Mouse (Mus musculus) heart, postnatal 0 days (tissue): ENCODE measurements around the gene Stpg3. TPM values are rescaled to one million over a fixed set of nuclear protein-coding genes. Genes with fewer than 3 reads are reported as not detected.
"Not testable (repeated sequence)": the region's sequence is repeated elsewhere in the genome, so short reads cannot be mapped to it uniquely, and the experiment has no call there.

Experiments used
- ATAC-seq: fragments of 200-750 bp; cut with Nextera tagmentation; 2 replicates; pipeline ENCODE4 v1.8.0; 2017; ENCODE audit warnings: low read depth, moderate number of reproducible peaks, moderate library complexity; ENCODE audit not compliant: insufficient read depth
- DNase-seq: peaks from one replicate; pipeline ENCODE4 v3.0.0-alpha.2; 2016; ENCODE audit warnings: low spot score
- H3K27ac ChIP-seq: fragments of 300-500 bp; sonication (generic); 2 replicates; pipeline ENCODE4 v1.5.1; 2014; ENCODE audit warnings: low read depth, mild to moderate bottlenecking
- H3K27me3 ChIP-seq: fragments of 300-500 bp; sonication (generic); 2 replicates; pipeline ENCODE4 v1.6.1; 2014; ENCODE audit warnings: low read length, mixed read lengths; ENCODE audit not compliant: control insufficient read depth, insufficient read depth
- H3K36me3 ChIP-seq: fragments of 300-500 bp; sonication (generic); replicated peaks from 2 replicates; pipeline ENCODE4 v1.6.1; 2014; ENCODE audit warnings: low read length, mixed read lengths; ENCODE audit not compliant: control insufficient read depth, insufficient read depth
- H3K4me1 ChIP-seq: fragments of 300-500 bp; sonication (generic); 2 replicates; pipeline ENCODE4 v1.6.1; 2014; ENCODE audit warnings: antibody characterized with exemption; ENCODE audit not compliant: control insufficient read depth, insufficient read depth
- H3K4me2 ChIP-seq: fragments of 300-500 bp; sonication (generic); 2 replicates; pipeline ENCODE4 v1.6.1; 2014; ENCODE audit warnings: low read depth, mild to moderate bottlenecking, low read length, moderate library complexity
- H3K4me3 ChIP-seq: fragments of 300-500 bp; sonication (generic); 2 replicates; pipeline ENCODE4 v1.5.1; 2014; ENCODE audit warnings: low read depth, low read length
- H3K9ac ChIP-seq: fragments of 300-500 bp; sonication (generic); replicated peaks from 2 replicates; pipeline ENCODE4 v1.6.1; 2014; ENCODE audit warnings: low read depth, low read length, mixed read lengths
- H3K9me3 ChIP-seq: fragments of 300-500 bp; sonication (generic); replicated peaks from 2 replicates; pipeline ENCODE4 v1.6.1; 2016; ENCODE audit warnings: low read length; ENCODE audit not compliant: control insufficient read depth
- CTCF ChIP-seq: IDR thresholded peaks from 2 replicates; pipeline ENCODE4 v1.5.1; 2016; ENCODE audit warnings: antibody characterized with exemption, control low read depth, low read depth
- EP300 ChIP-seq: IDR thresholded peaks from 2 replicates; pipeline ENCODE4 v1.6.1; 2016; ENCODE audit warnings: antibody characterized with exemption, low read depth
- WGBS: fragments of 180-500 bp; shearing (Covaris S2); extraction: QIAGEN DNeasy Blood & Tissue Kit; methylation state at CpG from one replicate; pipeline ENCODE4 v1.1.7; 2014; 5-methylcytosine and 5-hydroxymethylcytosine counted together
- polyA plus RNA-seq: library from polyadenylated mRNA; unstranded; fragments of >200 nt; fragmentation: Nextera tagmentation; extraction: Ambion mirVana; gene quantifications from 2 replicates; pipeline ENCODE4 v1.2.1, GENCODE M21; 2015
- total RNA-seq: library from RNA; depleted of rRNA; stranded (reverse); fragments of >200 nt; gene quantifications from 2 replicates; pipeline ENCODE4 v1.2.3, GENCODE M21; 2014; ENCODE audit warnings: low replicate concordance

The Stpg3 gene
- total and polyA plus RNA-seq, 2 experiments from 2014 or later = not detected

DNA sequence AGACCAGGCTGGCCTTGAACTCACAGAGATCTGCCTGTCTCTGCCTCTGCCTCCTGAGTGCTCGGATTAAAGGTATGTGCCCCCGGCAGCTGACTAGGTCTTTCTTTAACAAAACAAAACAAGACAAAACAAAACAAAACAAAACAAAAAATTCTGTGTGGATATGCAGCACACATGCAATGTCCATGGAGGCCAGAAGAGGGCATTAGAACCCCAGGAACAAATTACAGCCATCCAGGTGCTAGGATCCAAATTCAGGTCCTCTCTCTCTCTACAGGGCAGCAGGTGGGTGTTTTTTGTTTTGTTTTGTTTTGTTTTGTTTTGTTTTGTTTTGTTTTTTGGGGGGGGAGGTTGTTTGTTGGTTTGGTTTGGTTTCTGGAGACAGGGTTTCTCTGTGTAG is 44.5 kb upstream of the Stpg3 start:
- Histone ChIP-seq H3K27ac (no peak overlapping the region), H3K27me3 (no peaks in the 10 kb centered on the region), H3K9me3 (no peaks in the 10 kb centered on the region), H3K4me2 (no peak overlapping the region), H3K4me1 (peaks cover 14% of the 10 kb centered on the region), H3K9ac (no peak overlapping the region), H3K4me3 (no peak overlapping the region), H3K36me3 (no peaks in the 10 kb centered on the region)
- no peak for ATAC-seq
- peak; percentile 41 for TF ChIP-seq CTCF
- TF ChIP-seq EP300 = no peak
- 60% methylated on average over 2 of the region's 2 CpGs for WGBS
- no peak for DNase-seq

DNA sequence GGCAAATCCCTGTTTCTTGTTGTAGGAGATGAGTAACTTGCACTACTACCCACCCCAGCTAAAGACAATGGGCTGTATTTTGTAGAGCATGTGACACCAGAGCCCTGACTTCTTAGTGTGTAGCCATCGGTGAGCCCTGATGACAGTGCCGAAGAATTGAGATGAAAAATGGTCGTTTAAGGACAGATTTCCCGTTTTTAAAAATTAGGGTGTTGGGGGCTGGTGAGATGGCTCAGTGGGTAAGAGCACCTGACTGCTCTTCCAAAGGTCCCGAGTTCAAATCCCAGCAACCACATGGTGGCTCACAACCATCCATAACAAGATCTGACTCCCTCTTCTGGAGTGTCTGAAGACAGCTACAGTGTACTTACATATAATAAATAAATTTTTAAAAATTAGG is 42.8 kb upstream of the Stpg3 start:
- ATAC-seq, H3K27me3 ChIP-seq, H3K4me2 ChIP-seq, H3K4me3 ChIP-seq, DNase-seq, H3K27ac ChIP-seq, H3K4me1 ChIP-seq, H3K9me3 ChIP-seq, H3K9ac ChIP-seq: not testable (repeated sequence)
- WGBS = 81% methylated on average over 5 of the region's 5 CpGs
- 0 out of 2 replicates have a peak, but pooled peaks cover 11% of the 10 kb centered on the region for H3K36me3 ChIP-seq

DNA sequence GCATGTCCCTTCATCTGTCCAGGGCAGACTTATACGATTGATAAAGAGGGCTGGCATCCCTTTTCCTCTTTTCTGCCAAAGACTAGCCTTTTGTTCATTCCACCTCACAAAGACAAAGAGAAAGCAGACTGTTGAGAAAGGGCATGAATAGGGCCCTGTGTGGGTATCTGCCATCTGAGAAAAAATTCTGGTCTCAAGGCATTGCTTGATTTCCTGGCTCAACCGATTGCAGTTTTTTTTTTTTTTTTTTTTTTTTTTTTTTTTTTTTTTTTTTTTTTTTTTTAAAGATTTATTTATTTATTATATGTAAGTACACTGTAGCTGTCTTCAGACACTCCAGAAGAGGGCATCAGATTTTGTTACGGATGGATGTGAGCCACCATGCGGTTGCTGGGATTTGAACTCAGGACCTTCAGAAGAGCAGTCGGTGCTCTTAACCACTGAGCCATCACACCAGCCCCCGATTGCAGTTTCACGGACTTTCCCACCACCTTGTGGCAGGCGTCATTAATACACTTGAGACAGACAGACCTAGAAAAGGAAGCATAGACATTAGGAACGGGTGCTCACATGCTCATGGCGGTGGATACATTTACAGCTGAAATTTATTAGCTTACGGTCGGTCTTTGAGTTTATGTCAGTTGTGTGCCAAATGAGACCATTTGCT is 42.1 kb upstream of the Stpg3 start:
- WGBS = 54% methylated on average over 10 of the region's 12 CpGs
- not testable (repeated sequence) for ATAC-seq, H3K9me3 ChIP-seq, DNase-seq, H3K27me3 ChIP-seq, H3K4me1 ChIP-seq, H3K27ac ChIP-seq
- H3K36me3 ChIP-seq = peaks cover 18% of the 10 kb centered on the region
- H3K4me2 ChIP-seq = peak overlapping the region; percentile 93
- TF ChIP-seq CTCF = peak; percentile 17; the same call in 1 of the 2 replicates
- peak overlapping the region; percentile 89; the same call in 1 of the 2 replicates for H3K9ac ChIP-seq
- H3K4me3 ChIP-seq = peak overlapping the region; percentile 93

DNA sequence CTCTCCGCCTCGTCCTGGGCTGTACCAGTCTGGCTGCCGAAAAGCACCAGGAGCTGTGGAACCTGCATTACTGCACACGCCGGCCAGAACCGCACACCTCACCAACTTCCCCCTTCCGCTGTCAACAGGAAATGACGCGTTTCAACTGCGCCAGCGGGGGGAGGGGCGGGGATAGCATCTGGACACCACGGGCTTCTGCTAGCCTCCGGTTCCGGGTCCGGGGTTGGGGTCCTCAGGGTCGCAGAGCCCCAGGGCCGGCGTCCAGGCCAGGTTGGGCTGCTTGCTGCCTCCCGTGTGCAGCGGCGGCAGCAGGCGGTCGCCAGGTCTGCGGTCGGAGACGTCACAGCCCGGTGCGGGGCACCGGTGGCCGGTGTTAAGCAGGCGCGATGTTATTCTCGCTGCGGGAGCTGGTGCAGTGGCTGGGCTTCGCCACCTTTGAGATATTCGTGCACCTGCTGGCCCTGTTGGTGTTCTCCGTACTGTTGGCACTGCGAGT is 40.9 kb upstream of the Stpg3 start, which contains the start of gene Tmem203:
Tmem203 (plus strand) TSS at position 156 of the 496 bp plus-strand sequence.
- H3K9me3 ChIP-seq = no peaks in the 10 kb centered on the region
- peak within 1 kb of the TSS; percentile 93 for H3K4me2 ChIP-seq
- peak within 1 kb of the TSS; percentile 85 for H3K27ac ChIP-seq
- ATAC-seq (peak; percentile 92), DNase-seq (peak; percentile 86)
- H3K9ac ChIP-seq = peak within 1 kb of the TSS; percentile 89
- under 1% methylated on average over 38 of the region's 39 CpGs for WGBS
- peaks cover 6% of the 10 kb centered on the region for H3K4me1 ChIP-seq
- no peaks in the 10 kb centered on the region for H3K27me3 ChIP-seq
- H3K4me3 ChIP-seq = peak within 1 kb of the TSS; percentile 93
- peaks cover 30% of the 10 kb centered on the region for H3K36me3 ChIP-seq
- no peak for TF ChIP-seq CTCF
- peak; percentile 74 for TF ChIP-seq EP300

- H3K36me3 ChIP-seq = peaks cover 43% of the 10 kb centered on the region
- no peaks in the 10 kb centered on the region for H3K9me3 ChIP-seq
- H3K27me3 ChIP-seq = no peaks in the 10 kb centered on the region
- no peak overlapping the region for H3K9ac ChIP-seq
- no peak overlapping the region for H3K4me3 ChIP-seq
- no peak overlapping the region for H3K4me2 ChIP-seq
- 88% methylated on average over 1 of the region's 1 CpGs for WGBS
- no peak overlapping the region for H3K27ac ChIP-seq
- H3K4me1 ChIP-seq = peaks cover 6% of the 10 kb centered on the region
- TF ChIP-seq EP300 = no peak
- TF ChIP-seq CTCF = peak; percentile 22
- ATAC-seq = no peak
- DNase-seq = no peak
Measured at GRCm38 (mm10) chr2:25252331-25252730, 37.9 kb upstream of the Stpg3 start.
